Mouse (Mus musculus) kidney, adult 11 months (tissue): Measurements from ENCODE around the gene Olfr835.

Source experiments
- DNase-seq: peaks from one replicate; pipeline ENCODE4 v3.0.0; 2022

Olfr835 gene

GRCm38 (mm10) chr9:19032435-19032834 is at the start of gene Olfr835:
Olfr835 (plus strand) TSS chr9:19032735.
- DNase-seq = no peak

GRCm38 (mm10) chr9:18987690-18988089 is 44.8 kb upstream of the Olfr835 start, which contains the start of gene Olfr834:
Olfr834 (plus strand) TSS chr9:18987990.
- DNase-seq = no peak

GRCm38 (mm10) chr9:19084986-19085385 is 52.5 kb downstream of the Olfr835 start:
- no peak for DNase-seq
